Mouse (Mus musculus): ENCODE measurements around the gene Chst15.

DNA sequence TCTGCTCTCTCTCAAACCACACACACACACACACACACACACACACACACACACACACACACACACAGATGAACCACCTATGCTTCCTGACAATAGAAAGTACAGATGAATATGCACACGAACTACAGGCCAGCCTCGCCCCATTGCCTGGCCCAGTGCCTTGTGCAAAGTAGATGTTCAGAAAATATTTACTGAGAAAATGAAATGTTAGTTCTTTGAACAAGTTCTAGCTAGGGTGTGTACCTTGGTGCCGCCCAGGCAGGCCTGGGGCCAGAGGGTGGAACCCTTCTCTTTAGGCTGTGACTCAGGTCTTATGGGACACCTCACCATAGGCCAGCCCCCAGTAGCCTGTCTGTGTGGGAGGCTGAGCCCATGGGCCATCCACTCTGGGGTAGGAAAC is 85.6 kb downstream of the Chst15 start:
- TF ChIP-seq CTCF (conservative IDR thresholded peaks at IDR 0.05; ENCODE audit: low read length) = no peak
- TF ChIP-seq POU5F1 (IDR thresholded peaks at IDR 0.05; ENCODE audit: borderline replicate concordance, low read length) = no peak

Measured in E14TG2a.4 (cell line).